Mouse (Mus musculus) cerebellum, adult 2 months (tissue): ENCODE measurements around the gene D17H6S53E. TPM values are rescaled to one million over a fixed set of nuclear protein-coding genes. Genes with fewer than 3 reads are reported as not detected.
"Not testable (repeated sequence)": the region's sequence is repeated elsewhere in the genome, so short reads cannot be mapped to it uniquely, and the experiment has no call there.

Experiments
- DNase-seq, 2 experiments: peaks; one replicate each; pipeline ENCODE4 v3.0.0; 2021
- H3K27ac ChIP-seq: fragments of 200-500 bp; 2 replicates; pipeline ENCODE4 v1.5.1; 2012; ENCODE audit warnings: low read length, control low read depth, inconsistent platforms; ENCODE audit not compliant: insufficient read depth
- H3K27me3 ChIP-seq: fragments of 200-500 bp; 2 replicates; pipeline ENCODE4 v1.6.1; 2012; ENCODE audit warnings: inconsistent platforms, mild to moderate bottlenecking, low read length, moderate library complexity; ENCODE audit not compliant: control insufficient read depth, insufficient read depth
- H3K4me1 ChIP-seq: fragments of 200-500 bp; 2 replicates; pipeline ENCODE4 v1.6.1; 2011; ENCODE audit warnings: low read length; ENCODE audit not compliant: control insufficient read depth, insufficient read depth
- H3K4me3 ChIP-seq: fragments of 200-500 bp; replicated peaks from 2 replicates; pipeline ENCODE3; 2011; ENCODE audit warnings: mild to moderate bottlenecking, low read depth, low read length, control low read depth; ENCODE audit not compliant: insufficient read depth
- CTCF ChIP-seq: fragments of 200-500 bp; IDR thresholded peaks from 2 replicates; pipeline ENCODE4 v1.5.1; 2011; ENCODE audit warnings: low read depth, mild to moderate bottlenecking, control low read depth, low read length, moderate library complexity, borderline replicate concordance; ENCODE audit not compliant: insufficient read depth
- POLR2A ChIP-seq: fragments of 200-500 bp; IDR thresholded peaks from 2 replicates; pipeline ENCODE4 v1.6.1; 2011; ENCODE audit warnings: low read length, control low read depth, borderline replicate concordance; ENCODE audit not compliant: insufficient read depth
- WGBS: fragments of 180-500 bp; shearing (Covaris S2); methylation state at CpG from one replicate; pipeline ENCODE4 v1.1.7; 2018; 5-methylcytosine and 5-hydroxymethylcytosine counted together
- polyA plus RNA-seq: library from polyadenylated mRNA; depleted of rRNA; stranded (reverse); fragments of >200 nt; gene quantifications from 2 replicates; pipeline ENCODE4 v1.2.3, GENCODE M21; 2012

The D17H6S53E gene
- polyA plus RNA-seq, 1 experiment, result 12.3 TPM

DNA sequence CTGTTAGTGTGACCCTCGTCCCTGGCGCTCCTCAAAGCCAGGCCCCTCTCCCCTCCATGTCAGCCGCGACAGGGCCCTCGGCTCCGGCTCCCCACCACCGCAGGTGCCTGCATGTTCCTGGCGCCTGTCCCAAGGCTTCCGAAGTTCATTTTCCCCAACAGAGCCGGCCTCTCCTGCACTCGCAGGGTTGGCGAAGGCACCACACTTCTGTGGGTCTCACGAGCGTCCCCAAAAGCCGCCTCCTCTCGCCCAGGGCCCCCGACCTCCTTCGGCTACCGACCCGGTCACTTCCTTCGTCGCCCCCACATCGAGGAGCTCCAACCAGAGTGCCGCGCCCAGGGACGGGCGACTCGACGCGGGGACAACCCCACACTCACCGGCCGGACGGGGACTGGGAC is 5.4 kb upstream of the D17H6S53E start:
- Histone ChIP-seq H3K27ac (peak overlapping the region; percentile 72), H3K4me3 (peak overlapping the region; percentile 90), H3K27me3 (no peaks in the 10 kb centered on the region), H3K4me1 (peaks cover 9% of the 10 kb centered on the region)
- DNase-seq, result no peak
- TF ChIP-seq CTCF (no peak), POLR2A (no peak)
- under 1% methylated on average over 33 of the region's 33 CpGs for WGBS

DNA sequence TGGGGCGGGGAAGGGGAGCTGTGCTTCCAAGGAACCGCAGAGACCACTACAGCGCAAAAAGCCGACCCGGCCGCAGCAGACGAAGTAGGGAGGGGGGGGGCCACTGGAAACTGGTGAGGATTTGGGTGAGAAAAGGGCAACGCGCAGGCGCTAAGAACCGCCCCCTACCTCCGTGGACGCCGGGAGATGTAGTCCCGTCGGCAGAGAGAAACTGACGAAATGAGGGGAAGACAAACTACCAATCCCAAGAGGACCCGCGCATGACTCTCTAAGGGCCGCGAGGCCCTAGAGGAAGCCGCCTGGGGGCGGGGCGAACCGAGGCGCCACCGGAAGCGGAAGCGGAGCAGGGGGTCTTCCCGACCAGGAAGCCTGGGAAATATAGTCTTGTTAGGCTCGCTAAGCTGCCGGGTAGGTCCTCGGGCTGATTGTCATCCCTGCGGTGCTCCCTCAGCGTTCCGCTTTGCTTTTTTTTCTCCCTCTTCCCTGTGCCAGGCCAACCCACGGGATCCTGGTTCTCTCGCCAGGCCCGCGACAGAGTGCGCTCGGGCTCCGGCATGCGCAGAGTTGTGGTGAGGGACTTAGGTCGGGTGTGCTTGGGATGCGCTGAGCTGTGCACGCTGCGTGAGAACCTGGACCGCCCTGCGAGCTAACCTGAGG is 4.9 kb upstream of the D17H6S53E start, which contains the start of gene Gpank1:
TSS of gene Gpank1 (plus strand) at position 313 of the 657 bp plus-strand sequence.
- H3K27me3 ChIP-seq, result no peaks in the 10 kb centered on the region
- H3K27ac ChIP-seq, result peak within 1 kb of the TSS; percentile 74
- under 1% methylated on average over 50 of the region's 50 CpGs for WGBS
- H3K4me1 ChIP-seq, result peaks cover 6% of the 10 kb centered on the region; the same call in 1 of the 2 replicates
- peak; percentile 96 to 99 for DNase-seq
- TF ChIP-seq CTCF (no peak), POLR2A (peak; percentile 52; the same call in 1 of the 2 replicates)
- H3K4me3 ChIP-seq, result peak within 1 kb of the TSS; percentile 90

DNA sequence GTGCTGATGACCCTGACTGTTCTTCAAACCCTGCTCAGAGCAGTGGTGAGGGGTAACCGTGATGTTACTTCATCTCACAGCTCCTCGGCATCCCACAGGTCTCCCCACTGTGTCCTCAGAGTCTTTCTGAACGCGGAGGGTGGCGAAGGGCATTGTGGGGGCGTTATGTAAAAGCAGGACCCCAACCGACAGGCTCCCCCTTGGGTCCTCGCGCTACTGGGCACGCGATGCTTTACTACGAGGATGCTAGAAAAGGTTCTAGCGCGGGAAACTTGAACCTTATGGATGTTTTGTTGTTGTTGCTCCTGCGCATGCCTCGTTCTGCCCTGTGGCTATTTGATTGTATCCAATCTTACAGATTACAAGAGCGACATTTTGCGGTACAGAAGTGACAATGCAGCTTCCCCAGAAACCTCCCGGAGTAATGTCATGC is 4.3 kb upstream of the D17H6S53E start, which contains the start of gene Csnk2b:
TSS of gene Csnk2b (minus strand) at position 183 of the 433 bp plus-strand sequence.
- WGBS, result under 1% methylated on average over 19 of the region's 19 CpGs
- Histone ChIP-seq H3K4me1 (peaks cover 6% of the 10 kb centered on the region; the same call in 1 of the 2 replicates), H3K4me3 (peak within 1 kb of the TSS; percentile 90), H3K27ac (peak within 1 kb of the TSS; percentile 74), H3K27me3 (no peaks in the 10 kb centered on the region)
- TF ChIP-seq POLR2A, result no peak; the same call in 1 of the 2 replicates
- TF ChIP-seq CTCF, result peak; percentile 54; the same call in 1 of the 2 replicates
- DNase-seq, result peak; percentile 76 to 82

DNA sequence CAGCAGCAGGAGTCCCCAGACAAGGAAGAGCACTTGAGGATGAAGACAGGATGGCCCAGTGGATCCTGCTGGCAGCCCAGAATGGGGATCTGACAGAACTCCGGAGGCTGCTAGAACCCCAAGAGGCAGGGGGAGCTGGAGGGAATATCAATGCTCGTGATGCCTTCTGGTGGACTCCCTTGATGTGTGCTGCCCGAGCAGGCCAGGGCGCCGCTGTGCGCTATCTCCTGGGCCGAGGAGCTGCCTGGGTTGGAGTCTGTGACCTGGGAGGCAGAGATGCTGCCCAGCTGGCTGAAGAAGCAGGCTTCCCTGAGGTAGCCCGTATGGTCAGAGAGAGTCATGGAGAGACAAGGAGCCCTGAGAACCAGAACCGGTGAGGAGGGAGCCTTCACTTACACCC is 2.9 kb upstream of the D17H6S53E start:
- H3K27ac ChIP-seq, DNase-seq, H3K4me3 ChIP-seq, H3K4me1 ChIP-seq, H3K27me3 ChIP-seq: not testable (repeated sequence)
- WGBS, result 73% methylated on average over 9 of the region's 9 CpGs

DNA sequence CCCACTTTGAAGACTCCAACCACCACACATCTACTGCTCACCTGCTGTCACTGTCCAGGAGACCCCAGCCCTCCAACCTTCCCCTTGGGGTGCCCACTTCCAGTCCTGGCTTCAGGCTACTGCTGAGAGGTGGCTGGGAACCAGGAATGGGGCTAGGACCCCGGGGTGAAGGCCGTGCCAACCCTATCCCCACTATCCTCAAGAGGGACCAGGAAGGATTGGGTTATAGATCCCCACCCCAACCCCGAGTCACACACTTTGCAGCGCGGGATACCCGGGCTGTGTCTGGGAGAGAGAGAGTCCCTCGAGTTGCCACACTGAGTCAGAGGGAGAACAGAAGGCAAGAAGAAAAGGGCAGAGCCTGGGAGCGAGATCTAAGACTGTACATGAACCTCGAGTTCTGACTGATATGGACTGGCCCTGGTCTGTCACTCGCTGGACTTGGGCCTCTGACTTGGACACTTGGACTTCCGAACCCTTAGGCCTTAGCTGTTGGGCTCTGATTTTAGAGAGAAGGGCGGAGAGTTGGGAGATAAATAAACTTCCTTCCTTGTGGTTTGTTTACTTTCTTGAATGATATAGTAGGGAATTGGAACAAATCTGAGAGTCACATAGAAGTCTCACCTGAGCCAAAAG is 1.8 kb upstream of the D17H6S53E start:
- 92% methylated on average over 12 of the region's 12 CpGs for WGBS

DNA sequence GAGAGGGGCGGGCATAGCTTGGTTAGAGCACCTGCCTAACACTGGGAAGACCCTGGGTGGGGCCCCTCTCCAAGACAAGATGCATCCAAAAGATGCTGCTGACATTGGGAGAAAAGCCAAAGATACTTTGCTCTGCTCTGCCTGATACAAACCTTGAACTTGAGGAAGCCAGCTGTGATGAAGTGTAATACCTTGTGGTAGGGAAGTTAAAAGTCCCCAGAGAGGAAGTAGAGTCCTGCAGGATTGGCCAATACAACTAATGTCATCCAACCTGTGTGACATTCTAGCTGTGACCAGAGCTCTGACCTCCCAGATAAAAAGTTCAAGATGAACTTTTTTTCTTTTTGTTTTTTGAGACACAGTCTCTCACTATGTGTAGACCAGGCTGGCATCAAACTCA is 1.1 kb upstream of the D17H6S53E start:
- WGBS, result 94% methylated on average over 1 of the region's 1 CpGs
- Histone ChIP-seq H3K4me1 (peaks cover 10% of the 10 kb centered on the region), H3K4me3 (no peak overlapping the region), H3K27me3 (no peaks in the 10 kb centered on the region), H3K27ac (no peak overlapping the region)
- TF ChIP-seq CTCF, result no peak
- no peak for DNase-seq

More for the DNA sequence above, 1.8 kb upstream of the D17H6S53E start:
- H3K4me3 ChIP-seq, H3K4me1 ChIP-seq, H3K27me3 ChIP-seq, DNase-seq, H3K27ac ChIP-seq: not testable (repeated sequence)

DNA sequence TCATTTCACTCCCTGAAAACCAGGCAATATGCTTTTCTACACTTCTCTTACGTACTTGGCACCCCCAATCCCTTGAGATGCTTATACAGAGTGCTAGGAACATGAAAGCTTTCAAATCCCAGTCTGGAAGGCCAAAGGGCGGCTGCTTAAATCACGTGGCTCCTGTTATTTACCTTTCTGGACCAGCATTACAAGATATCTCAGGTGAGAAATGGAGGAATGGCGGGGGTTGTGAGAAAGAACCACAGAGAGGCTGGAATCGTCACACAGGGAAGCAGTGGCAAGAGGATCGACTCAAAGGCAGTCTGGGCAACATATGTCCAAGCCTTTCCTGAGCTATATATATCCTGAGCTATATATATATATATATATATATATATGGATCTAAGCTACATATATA is 595 bp upstream of the D17H6S53E start:
- no peak for DNase-seq
- TF ChIP-seq POLR2A, result no peak
- 27% methylated on average over 6 of the region's 6 CpGs for WGBS
- Histone ChIP-seq H3K27me3 (no peaks in the 10 kb centered on the region), H3K4me1 (peaks cover 10% of the 10 kb centered on the region), H3K4me3 (peak overlapping the region; percentile 23), H3K27ac (peak overlapping the region; percentile 10; the same call in 1 of the 2 replicates)

DNA sequence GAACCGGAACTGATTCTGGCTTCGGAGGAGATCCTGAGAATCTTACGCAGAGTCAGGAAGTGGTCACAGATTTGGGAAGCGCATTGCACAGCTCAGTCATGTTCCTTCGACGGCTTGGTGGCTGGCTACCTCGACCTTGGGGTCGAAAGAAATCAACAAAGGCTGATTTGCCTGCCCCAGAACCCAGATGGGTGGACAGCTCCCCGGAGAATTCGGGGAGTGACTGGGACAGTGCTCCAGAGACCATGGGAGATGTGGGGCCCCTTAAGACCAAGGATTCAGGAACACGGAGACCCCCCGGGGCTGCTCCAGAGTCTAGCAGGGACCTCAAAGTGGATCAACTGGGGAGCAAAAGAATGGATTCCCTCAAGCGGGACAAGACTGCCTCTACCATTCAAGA is 844 bp downstream of the D17H6S53E start:
- WGBS, result 57% methylated on average over 13 of the region's 13 CpGs
- no peaks in the 10 kb centered on the region for H3K27me3 ChIP-seq
- H3K27ac ChIP-seq, result no peak overlapping the region
- no peak for DNase-seq
- H3K4me3 ChIP-seq, result peak overlapping the region; percentile 79
- no peak for TF ChIP-seq POLR2A
- no peak for TF ChIP-seq CTCF
- H3K4me1 ChIP-seq, result peaks cover 10% of the 10 kb centered on the region
